ENCODE assay signal across 9 mouse cellular contexts in genomic region chr9:20751477-20752029, GRCm38 (mm10). TPM values are rescaled to one million over a fixed set of nuclear protein-coding genes. Genes with fewer than 3 reads are reported as not detected.
DNase-seq lines count a peak whose midpoint lies in the region; ATAC-seq and TF ChIP-seq lines count a peak whose summit lies in the region.
"Had no signal": no experiment of that assay in that cellular context is flagged by ENCODE, and none has a peak within 500 bp of the region (broad histone marks: within the 10 kb centered on the region; RNA-seq: fewer than 3 reads in every experiment).

No protein-coding gene starts in this region.

- no peaks in the 10 kb centered on the region for H3K36me3 ChIP-seq in kidney, embryonic 14.5 days (ENCODE audit: control insufficient read depth, insufficient read depth, low read length)
- H3K36me3 ChIP-seq in ES-E14 (ENCODE audit: control insufficient read depth, insufficient read depth, low read length, poor library complexity, severe bottlenecking), result no peaks in the 10 kb centered on the region
- H3K36me3 ChIP-seq in forebrain, postnatal 0 days (ENCODE audit: insufficient read depth), result no peaks in the 10 kb centered on the region
- no peaks in the 10 kb centered on the region for H3K36me3 ChIP-seq in midbrain, embryonic 15.5 days (replicated peaks)

- H3K4me2 ChIP-seq in kidney, embryonic 14.5 days (replicated peaks; ENCODE audit: low read depth, low read length), result no peak overlapping the region
- H3K4me2 ChIP-seq in forebrain, postnatal 0 days (ENCODE audit: low read depth), result no peak overlapping the region
- H3K4me2 ChIP-seq in midbrain, embryonic 15.5 days, result no peak overlapping the region

- peak; percentile 25 for TF ChIP-seq CTCF in forebrain, postnatal 0 days (IDR thresholded peaks at IDR 0.05; ENCODE audit: low read depth)

- peaks cover 9% of the 10 kb centered on the region; the same call in 1 of the 2 replicates for H3K27me3 ChIP-seq in kidney, embryonic 14.5 days (ENCODE audit: control insufficient read depth, insufficient read depth, low read length)
- no peaks in the 10 kb centered on the region for H3K27me3 ChIP-seq in forebrain, postnatal 0 days (ENCODE audit: insufficient read depth, low read length)
- no peaks in the 10 kb centered on the region for H3K27me3 ChIP-seq in midbrain, embryonic 15.5 days (replicated peaks)

- DNase-seq in kidney, postnatal 25 days, result no peak
- no peak for DNase-seq in ES-E14 (ENCODE audit: low read depth, low spot score)
- peak; percentile 54 for DNase-seq in forebrain, postnatal 0 days
- no peak for DNase-seq in Muller cell, postnatal 12 days (ENCODE audit: inconsistent ontology term)
- no peak for DNase-seq in right cerebral cortex, postnatal 36 days (ENCODE audit: low spot score in 2 of 2)
- DNase-seq in cerebellum, postnatal 36 days, result no peak
- DNase-seq: layer of hippocampus, postnatal 36 days had no signal

- no peak overlapping the region for H3K27ac ChIP-seq in kidney, embryonic 14.5 days (ENCODE audit: low read depth, low read length)
- no peak overlapping the region for H3K27ac ChIP-seq in ES-E14 (ENCODE audit: insufficient read depth, low read depth, low read length, poor library complexity, severe bottlenecking)
- H3K27ac ChIP-seq in forebrain, postnatal 0 days (ENCODE audit: low read depth, low read length), result no peak overlapping the region
- H3K27ac ChIP-seq in midbrain, embryonic 15.5 days, result no peak overlapping the region

- no peak overlapping the region for H3K9ac ChIP-seq in kidney, embryonic 14.5 days (ENCODE audit: low read depth, low read length)
- no peak overlapping the region for H3K9ac ChIP-seq in ES-E14 (ENCODE audit: insufficient read depth, low read depth, low read length, poor library complexity, severe bottlenecking)
- no peak overlapping the region for H3K9ac ChIP-seq in forebrain, postnatal 0 days
- H3K9ac ChIP-seq in midbrain, embryonic 15.5 days, result no peak overlapping the region

- no peak overlapping the region for H3K4me3 ChIP-seq in kidney, embryonic 14.5 days (ENCODE audit: low read length)
- no peak overlapping the region for H3K4me3 ChIP-seq in ES-E14 (ENCODE audit: insufficient read depth in 1 of 2, low read depth in 1 of 2, low read length in 2 of 2, poor library complexity in 1 of 2, severe bottlenecking in 1 of 2)
- H3K4me3 ChIP-seq in forebrain, postnatal 0 days (ENCODE audit: low read depth, low read length), result no peak overlapping the region
- H3K4me3 ChIP-seq in midbrain, embryonic 15.5 days, result no peak overlapping the region

- ATAC-seq in kidney, embryonic 14.5 days (ENCODE audit: low FRiP score, low TSS enrichment), result peak; percentile 53; the same call in 1 of the 2 replicates
- ATAC-seq in forebrain, postnatal 0 days, result peak; percentile 58; the same call in 1 of the 2 replicates
- peak; percentile 57 for ATAC-seq in midbrain, embryonic 15.5 days (replicated peaks)

- no peaks in the 10 kb centered on the region for H3K9me3 ChIP-seq in kidney, embryonic 14.5 days (ENCODE audit: control insufficient read depth, low read length)
- H3K9me3 ChIP-seq in ES-E14 (ENCODE audit: control insufficient read depth, insufficient read depth, low read depth, low read length), result no peaks in the 10 kb centered on the region
- H3K9me3 ChIP-seq in forebrain, postnatal 0 days (ENCODE audit: low read length), result no peaks in the 10 kb centered on the region
- H3K9me3 ChIP-seq in midbrain, embryonic 15.5 days, result no peaks in the 10 kb centered on the region

- 55% methylated on average over 6 of the region's 6 CpGs for WGBS in kidney, embryonic 14.5 days
- 65% methylated on average over 6 of the region's 6 CpGs for WGBS in forebrain, postnatal 0 days
- 67% methylated on average over 6 of the region's 6 CpGs for WGBS in midbrain, embryonic 15.5 days

- H3K4me1 ChIP-seq in kidney, embryonic 14.5 days (ENCODE audit: control insufficient read depth, insufficient read depth, low read length), result no peaks in the 10 kb centered on the region
- peaks cover 8 to 24% of the 10 kb centered on the region in 2 experiments; a peak in 3 of 4 replicates for H3K4me1 ChIP-seq in ES-E14 (ENCODE audit: control insufficient read depth in 2 of 2, insufficient read depth in 2 of 2, low read length in 2 of 2, poor library complexity in 1 of 2)
- no peaks in the 10 kb centered on the region for H3K4me1 ChIP-seq in forebrain, postnatal 0 days (ENCODE audit: insufficient read depth)
- H3K4me1 ChIP-seq in midbrain, embryonic 15.5 days, result 0 out of 2 replicates have a peak, but pooled peaks cover 6% of the 10 kb centered on the region

- in situ Hi-C loops in ES-E14 (cut with MboI; ENCODE audit: low sequenced_read_pairs in 2 of 2, unreplicated experiment in 2 of 2), result no loop called here

TF ChIP-seq in ES-E14, 5 proteins besides CTCF, POLR2A, EP300 and RAD21:
- TF ChIP-seq ZNF384 (IDR thresholded peaks at IDR 0.05; ENCODE audit: low read depth, low read length) (no peak), HCFC1 (IDR thresholded peaks at IDR 0.05; ENCODE audit: borderline replicate concordance, insufficient read depth, low read length) (peak; percentile 98)

RNA-seq across cellular contexts. Expression of gene Olfm2, which starts 5.4 kb away (rescaled TPM):
- 4.1 and 5.1 TPM in 2 replicates for polyA plus RNA-seq in kidney, embryonic 14.5 days (2014; fragmentation: Nextera tagmentation; extraction: Ambion mirVana)
- 2.2 and 2.9 TPM in 2 replicates for total RNA-seq in ES-E14 (2012; rRNA removed)
- total RNA-seq in forebrain, postnatal 0 days (2014; rRNA removed), result 251 and 263 TPM in 2 replicates
- 210 and 249 TPM in 2 replicates for polyA plus RNA-seq in forebrain, postnatal 0 days (2015; fragmentation: Nextera tagmentation; extraction: Ambion mirVana)
- polyA plus RNA-seq in midbrain, embryonic 15.5 days (2015; fragmentation: Nextera tagmentation; extraction: Ambion mirVana), result 209 and 213 TPM in 2 replicates

Comparison
In these comparisons a context has a peak if more than half of its experiments do, and no peak if none do; other contexts are left out.
1. RNA of gene Olfm2, which starts 5.4 kb away (polyA plus RNA-seq): 210 to 249 TPM in forebrain, postnatal 0 days and 209 to 213 TPM in midbrain, embryonic 15.5 days; 4.1 to 5.1 TPM in kidney, embryonic 14.5 days; every median in the first group is over 10 times any median in the second.
2. Peak in every context shown above with its lines, with median percentiles within 50 percentile points of each other: ATAC-seq.